Mouse (Mus musculus) regulatory T cell (primary cell): ENCODE results near the gene Pabpc6.

Source experiments
- in situ Hi-C: fragments of 300-600 bp; cut with MboI, MseI; formaldehyde crosslinking; loops from one replicate; pipeline ENCODE4 v1.15.1; 2025; ENCODE audit warnings: high pct_unique_total_duplicates

The Pabpc6 gene

GRCm38 (mm10) chr17:9669283-9669905 is at the start of gene Pabpc6:
Pabpc6 (minus strand) TSS chr17:9669717.
- in situ Hi-C loops, result no loop called here

DNA sequence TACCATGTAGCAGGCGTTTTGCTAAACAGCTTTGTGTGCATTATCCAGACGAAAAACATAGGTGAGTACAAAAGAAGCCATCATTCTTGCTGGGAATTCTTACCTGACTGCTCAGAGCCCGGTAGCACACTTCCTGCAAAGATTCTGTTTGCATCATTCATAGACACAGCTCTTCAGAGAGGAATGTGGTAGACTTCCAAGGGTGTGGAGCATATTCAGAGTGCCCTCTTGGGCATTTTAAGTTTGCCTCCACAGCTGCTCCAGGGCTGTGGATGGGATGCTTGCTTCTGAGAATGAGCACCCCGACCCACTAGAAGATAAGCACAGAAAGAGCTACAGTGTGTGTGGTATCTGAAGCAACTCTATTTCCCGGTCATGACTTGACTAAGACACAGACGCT is 41.4 kb upstream of the Pabpc6 start:
- in situ Hi-C loops, result no loop called here

- in situ Hi-C loops, result no loop called here
Observed at GRCm38 (mm10) chr17:9708888-9709287, 39.4 kb upstream of the Pabpc6 start.

DNA sequence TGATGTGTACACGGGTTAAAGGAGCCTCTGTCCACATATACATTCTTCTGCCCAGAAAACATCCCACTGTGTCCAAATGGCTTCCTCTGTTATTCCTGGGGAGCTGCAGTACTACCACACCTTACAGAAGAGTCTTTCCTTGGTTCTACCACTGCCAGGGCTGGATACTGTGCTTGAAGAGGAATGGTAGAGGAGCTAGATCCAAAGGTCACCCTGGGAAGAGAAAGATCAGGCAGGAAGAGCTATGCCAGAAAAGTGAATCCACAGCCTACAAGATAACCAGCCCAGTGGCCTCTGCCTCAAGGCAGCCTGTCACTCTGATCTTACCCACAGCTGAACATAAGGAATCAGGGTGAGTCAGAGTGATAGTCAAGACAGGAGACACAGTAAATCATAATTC is 37.8 kb upstream of the Pabpc6 start:
- in situ Hi-C loops, result no loop called here

- in situ Hi-C loops, result no loop called here
Observed at GRCm38 (mm10) chr17:9697763-9698162, 28.2 kb upstream of the Pabpc6 start.

GRCm38 (mm10) chr17:9691251-9691650 is 21.7 kb upstream of the Pabpc6 start:
- in situ Hi-C loops, result no loop called here

- in situ Hi-C loops, result no loop called here
Observed at GRCm38 (mm10) chr17:9683539-9684155, 14.1 kb upstream of the Pabpc6 start.

- in situ Hi-C loops, result no loop called here
Observed at GRCm38 (mm10) chr17:9680741-9681140, 11.2 kb upstream of the Pabpc6 start.

- in situ Hi-C loops, result no loop called here
Observed at GRCm38 (mm10) chr17:9675175-9675789, 5.8 kb upstream of the Pabpc6 start.

DNA sequence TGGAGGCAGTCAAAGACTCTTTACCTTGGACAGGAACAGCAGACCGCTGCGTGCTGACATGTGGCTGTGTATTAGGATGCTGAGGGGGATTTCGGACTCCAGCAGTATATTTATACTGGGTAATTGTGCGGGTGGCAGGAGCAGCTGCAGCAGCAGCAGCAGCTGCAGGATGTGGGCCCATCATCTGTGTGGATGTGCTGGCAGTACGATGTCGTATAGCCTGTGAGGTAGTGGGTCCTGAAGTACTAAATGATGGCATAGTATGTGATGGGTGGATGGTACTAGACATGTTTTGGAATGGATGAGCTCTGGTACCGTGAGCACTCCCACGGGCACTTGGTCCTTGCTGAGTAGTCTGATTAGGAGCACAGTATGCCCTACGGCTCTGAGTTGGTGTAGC is 1.6 kb downstream of the Pabpc6 start:
- in situ Hi-C loops, result no loop called here

- in situ Hi-C loops, result no loop called here
Observed at GRCm38 (mm10) chr17:9658651-9659050, 10.9 kb downstream of the Pabpc6 start.

DNA sequence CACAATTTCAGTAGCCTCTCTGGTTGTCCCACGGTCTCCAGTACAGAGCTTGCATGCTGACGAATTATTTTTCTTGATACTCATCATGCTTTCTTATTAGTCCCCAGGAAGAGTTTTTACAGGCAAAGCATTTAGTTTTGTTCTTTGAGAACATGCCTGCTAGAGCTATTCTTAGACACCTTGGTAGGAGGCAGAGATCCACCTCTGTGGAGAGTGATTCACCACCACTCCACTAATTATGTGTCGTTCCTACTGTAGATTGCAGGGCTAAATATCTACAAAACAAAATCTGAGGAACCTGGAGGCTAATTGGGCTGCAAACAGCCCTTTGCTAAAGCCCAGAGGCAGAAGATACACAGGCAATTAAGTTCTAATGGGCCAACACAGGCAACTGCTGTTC is 15.4 kb downstream of the Pabpc6 start:
- in situ Hi-C loops, result no loop called here

DNA sequence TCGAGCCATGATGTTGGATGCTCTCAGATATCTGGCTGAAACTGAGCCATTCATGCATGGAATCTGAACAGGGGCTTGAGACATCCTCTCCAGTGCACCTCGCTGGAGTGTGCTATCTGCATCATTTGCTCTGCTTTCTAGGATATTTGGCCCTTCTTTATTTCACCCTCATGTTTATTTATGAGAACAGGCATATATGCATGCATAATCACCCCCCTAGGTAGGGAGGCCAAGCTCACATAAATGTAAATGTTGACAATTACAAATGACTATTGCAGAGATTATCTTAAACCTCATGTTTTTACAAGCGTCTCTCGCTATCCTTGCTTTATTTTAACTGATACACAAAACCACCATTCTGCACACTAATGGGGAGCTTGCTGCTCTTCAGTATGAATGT is 21.9 kb downstream of the Pabpc6 start:
- in situ Hi-C loops, result no loop called here

DNA sequence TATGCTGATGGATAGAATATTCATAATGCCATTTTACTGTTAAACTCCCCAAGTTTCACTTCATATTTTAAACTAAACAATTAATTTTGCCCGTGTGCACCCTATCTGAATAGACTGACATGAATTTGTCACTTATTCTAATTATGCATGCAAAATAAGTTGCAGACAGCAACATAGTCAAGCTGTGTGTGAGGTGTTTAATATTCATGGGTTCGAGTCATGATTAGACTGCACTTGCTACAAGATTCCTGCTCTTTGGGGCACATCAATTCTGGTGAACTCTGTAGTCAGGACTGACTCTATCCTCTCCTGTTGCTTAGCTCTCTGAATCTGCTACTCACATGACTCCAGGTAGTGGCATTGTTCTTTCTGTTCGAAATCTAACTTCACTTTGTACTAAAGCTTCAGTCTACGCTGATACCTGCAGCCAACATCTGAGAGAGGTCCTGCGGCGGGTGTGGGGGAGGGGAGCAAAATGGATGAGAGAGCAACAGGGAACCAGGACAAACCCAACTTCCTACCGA is 25.8 kb downstream of the Pabpc6 start:
- in situ Hi-C loops, result no loop called here

- in situ Hi-C loops, result no loop called here
Observed at GRCm38 (mm10) chr17:9637011-9637410, 32.5 kb downstream of the Pabpc6 start.

DNA sequence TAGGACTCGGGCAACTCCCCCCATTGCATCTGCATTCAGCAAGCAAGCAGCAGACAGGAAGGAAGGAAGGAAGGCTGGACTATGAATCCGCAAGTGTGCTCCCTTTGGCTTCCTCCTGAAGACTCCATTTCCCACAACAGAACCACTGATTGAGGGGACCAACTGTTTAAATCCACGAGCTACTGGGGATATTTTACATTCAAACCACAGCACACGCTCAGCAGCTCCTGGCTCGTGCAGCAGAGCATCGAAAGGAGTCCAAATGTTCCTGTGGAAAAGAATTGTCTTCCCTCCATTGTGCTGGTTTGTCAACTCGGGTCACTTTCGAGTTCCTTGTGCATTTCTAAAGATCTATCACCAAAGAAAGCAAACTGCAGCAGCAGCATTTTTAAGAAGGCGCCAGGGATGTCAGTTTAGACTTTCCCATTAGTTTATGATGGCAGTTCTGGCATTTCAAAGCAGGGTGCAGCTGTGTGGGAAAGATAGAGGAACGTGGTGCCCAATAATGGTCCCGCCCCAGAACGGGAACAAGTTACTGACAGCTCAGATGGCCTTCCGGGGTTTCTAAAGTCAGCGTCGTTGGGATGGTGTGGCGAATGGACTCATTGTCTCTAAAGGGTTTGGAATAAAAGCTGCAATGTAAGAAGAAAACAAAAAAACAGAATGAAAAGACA is 36.8 kb downstream of the Pabpc6 start:
- in situ Hi-C loops, result no loop called here

- in situ Hi-C loops, result no loop called here
Observed at GRCm38 (mm10) chr17:9632140-9632539, 37.4 kb downstream of the Pabpc6 start.

DNA sequence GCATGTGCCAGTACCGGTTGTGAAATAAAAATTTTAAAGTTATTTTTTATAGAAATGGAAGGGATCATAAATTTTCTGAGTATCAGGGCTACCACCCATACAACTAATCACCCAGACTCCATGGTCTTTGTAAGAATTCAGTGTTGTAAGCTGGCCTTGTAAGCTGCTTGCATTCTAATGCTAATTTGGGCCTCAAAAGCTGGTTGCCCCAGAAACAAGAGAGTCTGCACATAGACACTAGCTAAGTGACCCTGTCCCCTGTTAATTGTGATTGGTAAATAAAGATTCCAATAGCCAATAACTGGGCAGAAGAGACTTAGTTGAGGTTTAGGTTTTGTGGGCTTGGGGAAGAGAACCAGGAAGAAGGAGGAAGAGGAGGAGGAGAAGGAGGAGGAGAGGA is 38.4 kb downstream of the Pabpc6 start:
- in situ Hi-C loops, result no loop called here

GRCm38 (mm10) chr17:9627011-9627410 is 42.5 kb downstream of the Pabpc6 start:
- in situ Hi-C loops, result no loop called here
